Mouse (Mus musculus): ENCODE results near the gene Parp2.

DNA sequence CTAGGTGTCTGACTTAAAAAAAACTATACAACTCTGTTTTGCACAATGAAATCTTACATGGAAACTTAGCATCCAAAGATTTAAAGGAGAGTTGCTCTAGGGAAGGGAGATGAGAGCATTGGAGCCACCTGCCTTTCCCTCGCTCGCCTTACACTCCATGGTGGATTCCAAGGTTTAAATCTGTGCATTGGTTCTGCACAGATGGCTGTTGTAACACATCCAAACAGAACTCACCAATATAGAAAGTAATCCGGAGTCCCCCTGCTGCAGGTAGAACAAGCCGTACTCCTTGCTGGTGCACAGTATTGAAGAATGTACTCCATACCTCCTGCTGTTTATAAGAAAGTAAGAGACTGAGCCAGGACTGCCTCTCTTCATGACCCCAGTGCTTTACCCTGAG lies 18.9 kb downstream of the Parp2 start:
- TF ChIP-seq CTCF (IDR thresholded peaks at IDR 0.05; ENCODE audit: extremely low read depth, insufficient read length, insufficient replicate concordance, low read depth, low read length) = no peak
- TF ChIP-seq POLR2A (IDR thresholded peaks at IDR 0.05; ENCODE audit: low read depth, low read length) = no peak

Data from small intestine, adult 2 months (tissue).